Mouse (Mus musculus) heart, embryonic 14.5 days (tissue): Measurements from ENCODE around the gene Borcs6. TPM values are rescaled to one million over a fixed set of nuclear protein-coding genes. Genes with fewer than 3 reads are reported as not detected.

Experiments
- ATAC-seq: fragments of 200-750 bp; cut with Nextera tagmentation; 2 replicates; pipeline ENCODE4 v1.8.0; 2017; ENCODE audit warnings: low read depth, moderate TSS enrichment; ENCODE audit not compliant: insufficient number of reproducible peaks, insufficient read depth, low FRiP score
- H3K27ac ChIP-seq, 2 experiments: fragments of 200-500 bp in 1 of 2; fragments of 300-500 bp in 1 of 2; sonication (generic) in 1 of 2; replicated peaks in 1 of 2; 2 replicates each; pipeline ENCODE4 v1.5.1; 2012 to 2014; ENCODE audit warnings: low read depth in 2 of 2, low read length in 2 of 2, control low read depth in 1 of 2, mild to moderate bottlenecking in 1 of 2, mixed read lengths in 1 of 2; ENCODE audit not compliant: control insufficient read depth in 1 of 2, insufficient read depth in 1 of 2
- H3K27me3 ChIP-seq: fragments of 300-500 bp; sonication (generic); 2 replicates; pipeline ENCODE4 v1.6.1; 2014; ENCODE audit warnings: mild to moderate bottlenecking, low read length, control low read depth; ENCODE audit not compliant: control insufficient read depth, insufficient read depth
- H3K36me3 ChIP-seq: fragments of 300-500 bp; sonication (generic); 2 replicates; pipeline ENCODE4 v1.6.1; 2014; ENCODE audit warnings: mild to moderate bottlenecking, control low read depth, low read length, mixed read lengths; ENCODE audit not compliant: control insufficient read depth, insufficient read depth
- H3K4me1 ChIP-seq, 2 experiments: fragments of 200-500 bp in 1 of 2; fragments of 300-500 bp in 1 of 2; sonication (generic) in 1 of 2; 2 replicates each; pipeline ENCODE4 v1.6.1; 2012 to 2014; ENCODE audit warnings: low read length in 2 of 2, control low read depth in 1 of 2, mixed read lengths in 1 of 2; ENCODE audit not compliant: control insufficient read depth in 2 of 2, insufficient read depth in 2 of 2
- H3K4me2 ChIP-seq: fragments of 300-500 bp; sonication (generic); 2 replicates; pipeline ENCODE4 v1.6.1; 2014; ENCODE audit warnings: mild to moderate bottlenecking, low read length
- H3K4me3 ChIP-seq, 2 experiments: fragments of 200-500 bp in 1 of 2; fragments of 300-500 bp in 1 of 2; sonication (generic) in 1 of 2; 2 replicates each; pipeline ENCODE4 v1.5.1; 2012 to 2014; ENCODE audit warnings: low read length in 2 of 2, mild to moderate bottlenecking in 2 of 2, control low read depth in 1 of 2, low read depth in 1 of 2, moderate library complexity in 1 of 2; ENCODE audit not compliant: control insufficient read depth in 1 of 2, insufficient read depth in 1 of 2
- H3K9ac ChIP-seq: fragments of 300-500 bp; sonication (generic); 2 replicates; pipeline ENCODE4 v1.6.1; 2014; ENCODE audit warnings: mild to moderate bottlenecking, low read length
- H3K9me3 ChIP-seq: fragments of 300-500 bp; sonication (generic); 2 replicates; pipeline ENCODE4 v1.6.1; 2016; ENCODE audit warnings: low read length, control low read depth; ENCODE audit not compliant: control insufficient read depth
- WGBS: fragments of 180-500 bp; shearing (Covaris S2); extraction: QIAGEN DNeasy Blood & Tissue Kit; methylation state at CpG from one replicate; pipeline ENCODE4 v1.1.7; 2014; 5-methylcytosine and 5-hydroxymethylcytosine counted together
- polyA plus RNA-seq: library from polyadenylated mRNA; unstranded; fragments of >200 nt; fragmentation: Nextera tagmentation; extraction: Ambion mirVana; gene quantifications from 2 replicates; pipeline ENCODE4 v1.2.1, GENCODE M21; 2014

The Borcs6 gene
- polyA plus RNA-seq, 1 experiment from 2014 or later = 14.1 TPM

- H3K27ac ChIP-seq = peak overlapping the region; percentile 75 to 95
- peak overlapping the region; percentile 93 for H3K9ac ChIP-seq
- H3K4me1 ChIP-seq = peaks cover 13 to 28% of the 10 kb centered on the region in 2 experiments
- H3K4me3 ChIP-seq = peak overlapping the region; percentile 73 to 95
- no peaks in the 10 kb centered on the region for H3K27me3 ChIP-seq
- no peaks in the 10 kb centered on the region for H3K9me3 ChIP-seq
- peak overlapping the region; percentile 84 for H3K4me2 ChIP-seq
- ATAC-seq = no peak
- WGBS = 1% methylated on average over 40 of the region's 40 CpGs
- no peaks in the 10 kb centered on the region for H3K36me3 ChIP-seq
These were observed 1.1 kb downstream of the Borcs6 start for GRCm38 (mm10) chr11:69060448-69061254.

DNA sequence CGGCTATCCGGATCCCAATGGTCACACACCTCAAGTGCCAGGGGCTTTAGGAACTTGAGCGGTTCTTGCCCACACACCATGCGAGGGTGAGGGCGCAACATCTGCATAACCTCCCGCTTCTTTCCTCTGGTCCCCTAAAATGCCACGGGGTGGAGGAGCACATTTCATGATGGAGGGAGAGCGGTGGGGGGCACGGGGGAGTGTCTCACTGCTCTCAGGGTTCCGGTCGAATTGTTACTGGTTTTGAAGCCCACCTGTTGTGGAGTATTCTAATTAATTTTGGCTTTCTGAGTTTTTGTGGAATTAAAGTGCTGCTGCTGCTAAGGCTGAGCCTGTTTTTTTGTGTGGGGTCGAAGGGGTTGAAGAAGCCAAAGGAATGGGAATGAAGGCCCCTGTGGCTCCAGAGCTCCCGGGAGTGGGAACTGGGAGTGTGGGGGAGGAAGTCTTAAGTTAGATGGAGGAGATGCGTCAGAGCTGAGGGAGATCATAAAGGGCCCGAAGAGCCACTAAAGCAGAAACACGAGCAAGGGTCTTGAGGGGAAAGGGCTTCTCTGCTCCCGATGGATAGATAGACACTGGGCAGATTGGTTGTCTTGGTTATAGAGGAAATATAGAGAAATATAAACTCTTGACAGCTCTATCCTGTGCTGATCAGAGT, 1.9 kb downstream of the Borcs6 start:
- no peak for ATAC-seq
- H3K36me3 ChIP-seq = no peaks in the 10 kb centered on the region
- peak overlapping the region; percentile 93 for H3K9ac ChIP-seq
- H3K4me3 ChIP-seq = peak overlapping the region; percentile 73 to 95
- peak overlapping the region in 1 of 2 experiments; percentile 95; a peak in 1 of 4 replicates for H3K27ac ChIP-seq
- WGBS = 13% methylated on average over 17 of the region's 17 CpGs
- no peaks in the 10 kb centered on the region for H3K9me3 ChIP-seq
- no peaks in the 10 kb centered on the region for H3K27me3 ChIP-seq
- peaks cover 17 to 29% of the 10 kb centered on the region in 2 experiments for H3K4me1 ChIP-seq
- H3K4me2 ChIP-seq = peak overlapping the region; percentile 84

DNA sequence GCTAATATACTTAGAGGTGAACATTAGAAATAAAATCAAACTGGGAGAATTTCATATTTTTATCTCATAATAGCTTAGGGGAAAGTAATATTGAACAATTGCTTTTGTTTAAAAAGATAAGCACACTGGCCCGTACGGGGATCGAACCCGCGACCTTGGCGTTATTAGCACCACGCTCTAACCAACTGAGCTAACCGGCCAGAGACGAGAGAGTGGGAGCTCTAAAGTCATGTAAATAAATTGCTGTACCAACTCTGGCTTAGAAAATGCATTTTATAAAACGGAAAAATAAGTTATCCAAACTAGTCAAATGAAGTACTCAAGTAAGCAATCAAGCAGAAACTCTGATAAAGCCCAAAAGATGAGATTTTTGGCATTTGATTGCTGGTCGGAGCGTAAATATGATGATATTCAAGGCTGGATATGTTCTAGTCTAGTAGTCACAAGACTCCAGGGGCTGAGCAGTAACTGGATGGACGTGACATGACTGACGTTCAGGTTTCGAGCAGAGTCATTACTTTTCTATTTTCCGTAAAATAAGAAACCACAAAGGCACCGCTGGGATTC, 2.8 kb downstream of the Borcs6 start:
- no peak for ATAC-seq
- H3K27me3 ChIP-seq = no peaks in the 10 kb centered on the region
- H3K9me3 ChIP-seq = no peaks in the 10 kb centered on the region
- peak overlapping the region; percentile 84 for H3K4me2 ChIP-seq
- under 1% methylated on average over 17 of the region's 17 CpGs for WGBS
- H3K36me3 ChIP-seq = no peaks in the 10 kb centered on the region
- peak overlapping the region; percentile 62 for H3K9ac ChIP-seq
- H3K4me1 ChIP-seq = peaks cover 22 to 36% of the 10 kb centered on the region in 2 experiments
- peak overlapping the region; percentile 36 to 95; a peak in 3 of 4 replicates for H3K4me3 ChIP-seq
- peak overlapping the region; percentile 44 to 79; a peak in 3 of 4 replicates for H3K27ac ChIP-seq

DNA sequence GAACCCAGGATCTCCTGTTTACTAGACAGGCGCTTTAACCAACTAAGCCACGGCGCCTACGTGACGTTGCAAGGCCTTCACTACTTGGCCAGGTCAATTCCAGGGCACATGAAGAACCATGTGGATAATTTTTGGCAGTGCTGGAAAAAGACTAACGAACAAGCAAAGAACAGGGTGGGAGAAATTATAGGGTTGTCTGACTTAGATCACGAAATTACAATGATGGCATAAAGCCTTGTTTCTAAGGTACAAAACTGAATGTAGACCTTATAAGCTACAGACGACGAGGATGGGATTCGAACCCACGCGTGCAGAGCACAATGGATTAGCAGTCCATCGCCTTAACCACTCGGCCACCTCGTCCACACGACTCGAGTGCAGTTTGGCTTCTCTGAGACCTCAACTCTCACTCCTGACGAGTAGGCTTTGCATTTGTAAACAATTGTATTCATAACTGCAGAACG, 3.3 kb downstream of the Borcs6 start:
- Histone ChIP-seq H3K27ac (peak overlapping the region; percentile 77 to 79), H3K4me1 (peaks cover 24 to 41% of the 10 kb centered on the region in 2 experiments), H3K9ac (peak overlapping the region; percentile 81), H3K36me3 (no peaks in the 10 kb centered on the region), H3K27me3 (no peaks in the 10 kb centered on the region), H3K4me2 (peak overlapping the region; percentile 84), H3K4me3 (peak overlapping the region; percentile 68 to 95), H3K9me3 (no peaks in the 10 kb centered on the region)
- under 1% methylated on average over 19 of the region's 19 CpGs for WGBS
- peak; percentile 34 for ATAC-seq

- H3K9ac ChIP-seq = peak overlapping the region; percentile 81
- H3K4me2 ChIP-seq = peak overlapping the region; percentile 84
- H3K4me1 ChIP-seq = peaks cover 21 to 35% of the 10 kb centered on the region in 2 experiments
- no peak for ATAC-seq
- peak overlapping the region; percentile 83 to 86 for H3K27ac ChIP-seq
- peak overlapping the region; percentile 68 to 95 for H3K4me3 ChIP-seq
- WGBS = under 1% methylated on average over 30 of the region's 31 CpGs
- no peaks in the 10 kb centered on the region for H3K27me3 ChIP-seq
- no peaks in the 10 kb centered on the region for H3K9me3 ChIP-seq
- no peaks in the 10 kb centered on the region for H3K36me3 ChIP-seq
These were observed 4.1 kb downstream of the Borcs6 start for GRCm38 (mm10) chr11:69063413-69064201.

- H3K9me3 ChIP-seq = no peaks in the 10 kb centered on the region
- no peaks in the 10 kb centered on the region for H3K27me3 ChIP-seq
- peaks cover 20 to 34% of the 10 kb centered on the region in 2 experiments for H3K4me1 ChIP-seq
- peak overlapping the region; percentile 68 to 95 for H3K4me3 ChIP-seq
- peak overlapping the region; percentile 83 to 86; a peak in 3 of 4 replicates for H3K27ac ChIP-seq
- H3K4me2 ChIP-seq = peak overlapping the region; percentile 84
- 61% methylated on average over 9 of the region's 9 CpGs for WGBS
- ATAC-seq = no peak
- no peaks in the 10 kb centered on the region for H3K36me3 ChIP-seq
- H3K9ac ChIP-seq = peak overlapping the region; percentile 81
These were observed 5.0 kb downstream of the Borcs6 start for GRCm38 (mm10) chr11:69064259-69065133.
